Mouse (Mus musculus): ENCODE measurements at regions not wholly inside any gene's neighbourhood (a gene's known extent, or its start where the extent isn't known, plus 50 kb on each side); places are given as distances from the start of the nearest gene placed in this dataset.
A peak's percentile ranks its signal among the peaks of the same experiment; 100 is the strongest.

GRCm38 (mm10) chr7:37291726-37292125, 481.7 kb downstream of the Zfp536 start:
- in situ Hi-C loops (cut with MboI; ENCODE audit: low sequenced_read_pairs in 2 of 2, unreplicated experiment in 2 of 2), result no loop called here
- Histone ChIP-seq H3K27ac (ENCODE audit: insufficient read depth, low read depth, low read length, poor library complexity, severe bottlenecking) (no peak overlapping the region), H3K36me3 (ENCODE audit: control insufficient read depth, insufficient read depth, low read length, poor library complexity, severe bottlenecking) (no peaks in the 10 kb centered on the region), H3K9me3 (ENCODE audit: control insufficient read depth, insufficient read depth, low read depth, low read length) (no peaks in the 10 kb centered on the region), H3K4me3 (ENCODE audit: insufficient read depth in 1 of 2, low read depth in 1 of 2, low read length in 2 of 2, poor library complexity in 1 of 2, severe bottlenecking in 1 of 2) (no peak overlapping the region), H3K9ac (ENCODE audit: insufficient read depth, low read depth, low read length, poor library complexity, severe bottlenecking) (no peak overlapping the region), H3K4me1 (ENCODE audit: control insufficient read depth in 2 of 2, insufficient read depth in 2 of 2, low read length in 2 of 2, poor library complexity in 1 of 2) (no peaks in the 10 kb centered on the region)
- TF ChIP-seq CHD2 (IDR thresholded peaks at IDR 0.05; ENCODE audit: low read depth, low read length) (no peak), HCFC1 (IDR thresholded peaks at IDR 0.05; ENCODE audit: borderline replicate concordance, insufficient read depth, low read length) (no peak), ZNF384 (IDR thresholded peaks at IDR 0.05; ENCODE audit: low read depth, low read length) (no peak), MAFK (IDR thresholded peaks at IDR 0.05; ENCODE audit: insufficient read depth, low read depth, low read length) (no peak), ZC3H11A (IDR thresholded peaks at IDR 0.05; ENCODE audit: borderline replicate concordance, low read depth, low read length) (no peak)
- no peak for DNase-seq (ENCODE audit: low read depth, low spot score)

- Histone ChIP-seq H3K9ac (ENCODE audit: insufficient read depth, low read depth, low read length, poor library complexity, severe bottlenecking) (no peak overlapping the region), H3K27ac (ENCODE audit: insufficient read depth, low read depth, low read length, poor library complexity, severe bottlenecking) (no peak overlapping the region), H3K4me3 (ENCODE audit: insufficient read depth in 1 of 2, low read depth in 1 of 2, low read length in 2 of 2, poor library complexity in 1 of 2, severe bottlenecking in 1 of 2) (no peak overlapping the region), H3K36me3 (ENCODE audit: control insufficient read depth, insufficient read depth, low read length, poor library complexity, severe bottlenecking) (no peaks in the 10 kb centered on the region), H3K9me3 (ENCODE audit: control insufficient read depth, insufficient read depth, low read depth, low read length) (no peaks in the 10 kb centered on the region), H3K4me1 (ENCODE audit: control insufficient read depth in 2 of 2, insufficient read depth in 2 of 2, low read length in 2 of 2, poor library complexity in 1 of 2) (no peaks in the 10 kb centered on the region)
- TF ChIP-seq MAFK (IDR thresholded peaks at IDR 0.05; ENCODE audit: insufficient read depth, low read depth, low read length) (no peak), ZC3H11A (IDR thresholded peaks at IDR 0.05; ENCODE audit: borderline replicate concordance, low read depth, low read length) (no peak), HCFC1 (IDR thresholded peaks at IDR 0.05; ENCODE audit: borderline replicate concordance, insufficient read depth, low read length) (no peak), ZNF384 (IDR thresholded peaks at IDR 0.05; ENCODE audit: low read depth, low read length) (no peak), CHD2 (IDR thresholded peaks at IDR 0.05; ENCODE audit: low read depth, low read length) (no peak)
- in situ Hi-C loops (cut with MboI; ENCODE audit: low sequenced_read_pairs in 2 of 2, unreplicated experiment in 2 of 2), result no loop called here
- DNase-seq (ENCODE audit: low read depth, low spot score), result no peak
These were observed 480.9 kb downstream of the Zfp536 start for GRCm38 (mm10) chr7:37292554-37292953.

GRCm38 (mm10) chr7:37298888-37299287, 474.6 kb downstream of the Zfp536 start:
- no peak for DNase-seq (ENCODE audit: low read depth, low spot score)
- Histone ChIP-seq H3K27ac (ENCODE audit: insufficient read depth, low read depth, low read length, poor library complexity, severe bottlenecking) (no peak overlapping the region), H3K36me3 (ENCODE audit: control insufficient read depth, insufficient read depth, low read length, poor library complexity, severe bottlenecking) (no peaks in the 10 kb centered on the region), H3K9ac (ENCODE audit: insufficient read depth, low read depth, low read length, poor library complexity, severe bottlenecking) (no peak overlapping the region), H3K4me1 (ENCODE audit: control insufficient read depth in 2 of 2, insufficient read depth in 2 of 2, low read length in 2 of 2, poor library complexity in 1 of 2) (peaks cover 0 to 3% of the 10 kb centered on the region in 2 experiments; a peak in 1 of 4 replicates), H3K4me3 (ENCODE audit: insufficient read depth in 1 of 2, low read depth in 1 of 2, low read length in 2 of 2, poor library complexity in 1 of 2, severe bottlenecking in 1 of 2) (no peak overlapping the region), H3K9me3 (ENCODE audit: control insufficient read depth, insufficient read depth, low read depth, low read length) (no peaks in the 10 kb centered on the region)
- in situ Hi-C loops (cut with MboI; ENCODE audit: low sequenced_read_pairs in 2 of 2, unreplicated experiment in 2 of 2), result no loop called here
- TF ChIP-seq HCFC1 (IDR thresholded peaks at IDR 0.05; ENCODE audit: borderline replicate concordance, insufficient read depth, low read length) (no peak), ZC3H11A (IDR thresholded peaks at IDR 0.05; ENCODE audit: borderline replicate concordance, low read depth, low read length) (no peak), ZNF384 (IDR thresholded peaks at IDR 0.05; ENCODE audit: low read depth, low read length) (no peak), CHD2 (IDR thresholded peaks at IDR 0.05; ENCODE audit: low read depth, low read length) (no peak), MAFK (IDR thresholded peaks at IDR 0.05; ENCODE audit: insufficient read depth, low read depth, low read length) (no peak)

- in situ Hi-C loops (cut with MboI; ENCODE audit: low sequenced_read_pairs in 2 of 2, unreplicated experiment in 2 of 2), result no loop called here
These were observed 468.0 kb downstream of the Zfp536 start for GRCm38 (mm10) chr7:37305463-37305862.

GRCm38 (mm10) chr7:37307191-37307590, 466.2 kb downstream of the Zfp536 start:
- TF ChIP-seq HCFC1 (IDR thresholded peaks at IDR 0.05; ENCODE audit: borderline replicate concordance, insufficient read depth, low read length), result no peak
- no peak for TF ChIP-seq CHD2 (IDR thresholded peaks at IDR 0.05; ENCODE audit: low read depth, low read length)
- TF ChIP-seq ZC3H11A (IDR thresholded peaks at IDR 0.05; ENCODE audit: borderline replicate concordance, low read depth, low read length), result no peak
- TF ChIP-seq MAFK (IDR thresholded peaks at IDR 0.05; ENCODE audit: insufficient read depth, low read depth, low read length), result no peak
- no peak for TF ChIP-seq ZNF384 (IDR thresholded peaks at IDR 0.05; ENCODE audit: low read depth, low read length)
- in situ Hi-C loops (cut with MboI; ENCODE audit: low sequenced_read_pairs in 2 of 2, unreplicated experiment in 2 of 2), result no loop called here
- Histone ChIP-seq H3K9me3 (ENCODE audit: control insufficient read depth, insufficient read depth, low read depth, low read length) (no peaks in the 10 kb centered on the region), H3K4me3 (ENCODE audit: insufficient read depth in 1 of 2, low read depth in 1 of 2, low read length in 2 of 2, poor library complexity in 1 of 2, severe bottlenecking in 1 of 2) (no peak overlapping the region), H3K9ac (ENCODE audit: insufficient read depth, low read depth, low read length, poor library complexity, severe bottlenecking) (no peak overlapping the region), H3K27ac (ENCODE audit: insufficient read depth, low read depth, low read length, poor library complexity, severe bottlenecking) (no peak overlapping the region), H3K4me1 (ENCODE audit: control insufficient read depth in 2 of 2, insufficient read depth in 2 of 2, low read length in 2 of 2, poor library complexity in 1 of 2) (peaks cover 2 to 4% of the 10 kb centered on the region in 2 experiments; a peak in 2 of 4 replicates), H3K36me3 (ENCODE audit: control insufficient read depth, insufficient read depth, low read length, poor library complexity, severe bottlenecking) (no peaks in the 10 kb centered on the region)
- peak; percentile 47 for DNase-seq (ENCODE audit: low read depth, low spot score)

More at GRCm38 (mm10) chr7:37305463-37305862, 468.0 kb downstream of the Zfp536 start:
- H3K9ac ChIP-seq (ENCODE audit: insufficient read depth, low read depth, low read length, poor library complexity, severe bottlenecking), result no peak overlapping the region
- no peak for TF ChIP-seq ZC3H11A (IDR thresholded peaks at IDR 0.05; ENCODE audit: borderline replicate concordance, low read depth, low read length)
- no peak for TF ChIP-seq MAFK (IDR thresholded peaks at IDR 0.05; ENCODE audit: insufficient read depth, low read depth, low read length)
- no peak for TF ChIP-seq CHD2 (IDR thresholded peaks at IDR 0.05; ENCODE audit: low read depth, low read length)
- no peak for TF ChIP-seq HCFC1 (IDR thresholded peaks at IDR 0.05; ENCODE audit: borderline replicate concordance, insufficient read depth, low read length)
- no peak for TF ChIP-seq ZNF384 (IDR thresholded peaks at IDR 0.05; ENCODE audit: low read depth, low read length)
- DNase-seq (ENCODE audit: low read depth, low spot score), result no peak
- peaks cover 4 to 5% of the 10 kb centered on the region in 2 experiments; a peak in 2 of 4 replicates for H3K4me1 ChIP-seq (ENCODE audit: control insufficient read depth in 2 of 2, insufficient read depth in 2 of 2, low read length in 2 of 2, poor library complexity in 1 of 2)
- H3K36me3 ChIP-seq (ENCODE audit: control insufficient read depth, insufficient read depth, low read length, poor library complexity, severe bottlenecking), result no peaks in the 10 kb centered on the region
- H3K4me3 ChIP-seq (ENCODE audit: insufficient read depth in 1 of 2, low read depth in 1 of 2, low read length in 2 of 2, poor library complexity in 1 of 2, severe bottlenecking in 1 of 2), result no peak overlapping the region
- H3K27ac ChIP-seq (ENCODE audit: insufficient read depth, low read depth, low read length, poor library complexity, severe bottlenecking), result no peak overlapping the region
- H3K9me3 ChIP-seq (ENCODE audit: control insufficient read depth, insufficient read depth, low read depth, low read length), result no peaks in the 10 kb centered on the region
